Mouse (Mus musculus) kidney, adult 11 months (tissue): ENCODE data around the gene Fam110c.

Experiments
- DNase-seq: peaks from one replicate; pipeline ENCODE4 v3.0.0; 2022

The Fam110c gene

GRCm38 (mm10) chr12:31116005-31116466 lies 42.4 kb downstream of the Fam110c start:
- DNase-seq = peak; percentile 35

GRCm38 (mm10) chr12:31120535-31120934 lies 46.9 kb downstream of the Fam110c start:
- DNase-seq = no peak

DNA sequence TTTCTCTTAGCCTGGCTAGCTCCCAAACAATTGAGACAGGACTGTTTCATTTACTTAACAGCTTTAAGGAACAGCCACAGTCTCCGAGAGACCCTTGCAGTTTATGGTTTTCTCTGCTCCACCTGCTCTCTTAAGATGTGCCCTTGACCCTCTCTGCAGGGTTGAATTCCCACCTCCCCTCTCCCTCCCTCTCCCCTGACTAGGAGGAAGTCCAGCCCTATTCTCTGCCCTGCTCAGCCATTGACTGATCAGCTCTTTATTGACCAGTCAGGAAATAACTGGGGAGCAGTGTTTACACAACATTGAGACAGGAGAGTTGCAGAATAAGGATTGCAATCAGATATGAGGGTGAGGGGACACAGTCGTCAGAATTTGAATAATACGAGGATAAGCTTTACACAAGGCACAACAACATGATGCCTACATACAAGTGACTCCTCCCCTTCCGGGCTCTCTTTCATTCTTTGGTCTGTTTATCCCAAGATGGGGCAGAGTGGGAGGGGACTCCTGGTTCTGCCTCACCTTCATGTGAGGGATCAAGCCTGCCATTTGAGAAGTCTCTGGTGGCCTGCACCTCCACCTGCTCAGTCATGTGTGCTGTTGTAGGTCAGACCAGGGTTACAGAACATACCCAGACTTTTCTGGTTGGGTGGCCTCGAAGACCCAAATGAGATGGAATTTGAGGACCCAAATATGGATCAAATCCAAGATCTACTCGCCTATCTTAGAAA lies 49.4 kb downstream of the Fam110c start:
- DNase-seq = no peak

DNA sequence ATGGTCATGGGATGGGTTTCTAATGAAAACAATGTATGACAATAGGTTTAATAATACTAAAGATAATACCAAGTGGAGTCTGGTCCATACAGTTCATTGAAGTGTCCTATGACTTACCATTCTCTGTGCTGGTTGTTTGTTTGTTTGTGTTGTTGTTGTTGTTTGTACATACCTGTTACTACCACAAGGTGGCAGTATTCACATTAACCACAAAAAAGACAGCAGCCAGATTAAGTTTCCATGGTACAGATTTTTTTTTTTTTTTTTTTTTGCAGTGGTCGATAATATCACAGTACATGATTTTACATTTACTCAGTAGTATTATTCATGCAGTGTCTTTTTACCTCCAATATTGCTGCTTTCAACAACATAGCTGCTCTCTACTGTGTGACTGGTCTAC lies 52.4 kb downstream of the Fam110c start:
- no peak for DNase-seq

- DNase-seq = no peak
These were observed 55.9 kb downstream of the Fam110c start for GRCm38 (mm10) chr12:31129548-31129947.
